Mouse (Mus musculus) hindbrain, postnatal 0 days (tissue): ENCODE results near the gene A730015C16Rik. TPM values are rescaled to one million over a fixed set of nuclear protein-coding genes. Genes with fewer than 3 reads are reported as not detected.

Experiments
- ATAC-seq: fragments of 200-750 bp; cut with Nextera tagmentation; 2 replicates; pipeline ENCODE4 v1.8.0; 2017; ENCODE audit warnings: mild to moderate bottlenecking, moderate TSS enrichment, moderate library complexity
- DNase-seq: peaks from one replicate; pipeline ENCODE4 v3.0.0-alpha.2; 2015; ENCODE audit warnings: low spot score
- H3K27ac ChIP-seq: fragments of 300-500 bp; sonication (generic); 2 replicates; pipeline ENCODE4 v1.5.1; 2014; ENCODE audit warnings: mild to moderate bottlenecking
- H3K27me3 ChIP-seq: fragments of 300-500 bp; sonication (generic); 2 replicates; pipeline ENCODE4 v1.6.1; 2014; ENCODE audit warnings: low read length, mixed read lengths; ENCODE audit not compliant: insufficient read depth
- H3K36me3 ChIP-seq: fragments of 300-500 bp; sonication (generic); 2 replicates; pipeline ENCODE4 v1.6.1; 2014; ENCODE audit warnings: low read length, mixed read lengths; ENCODE audit not compliant: insufficient read depth
- H3K4me1 ChIP-seq: fragments of 300-500 bp; sonication (generic); 2 replicates; pipeline ENCODE4 v1.6.1; 2014; ENCODE audit warnings: antibody characterized with exemption, low read length, mixed read lengths; ENCODE audit not compliant: insufficient read depth
- H3K4me2 ChIP-seq: fragments of 300-500 bp; sonication (generic); 2 replicates; pipeline ENCODE4 v1.6.1; 2014; ENCODE audit warnings: low read depth, mild to moderate bottlenecking, low read length, moderate library complexity, mixed read lengths
- H3K4me3 ChIP-seq: fragments of 300-500 bp; sonication (generic); 2 replicates; pipeline ENCODE4 v1.5.1; 2014; ENCODE audit warnings: low read length
- H3K9ac ChIP-seq: fragments of 300-500 bp; sonication (generic); replicated peaks from 2 replicates; pipeline ENCODE4 v1.6.1; 2014; ENCODE audit warnings: mild to moderate bottlenecking, low read length, moderate library complexity, mixed read lengths
- H3K9me3 ChIP-seq: fragments of 300-500 bp; sonication (generic); 2 replicates; pipeline ENCODE4 v1.6.1; 2016; ENCODE audit warnings: low read length, mixed read lengths
- CTCF ChIP-seq: IDR thresholded peaks from 2 replicates; pipeline ENCODE4 v1.5.1; 2016; ENCODE audit warnings: antibody characterized with exemption, control low read depth, low read depth
- WGBS: fragments of 180-500 bp; shearing (Covaris S2); extraction: QIAGEN DNeasy Blood & Tissue Kit; methylation state at CpG from one replicate; pipeline ENCODE4 v1.1.7; 2014; 5-methylcytosine and 5-hydroxymethylcytosine counted together
- polyA plus RNA-seq: library from polyadenylated mRNA; unstranded; fragments of >200 nt; fragmentation: Nextera tagmentation; extraction: Ambion mirVana; gene quantifications from 2 replicates; pipeline ENCODE4 v1.2.1, GENCODE M21; 2015
- total RNA-seq: library from RNA; depleted of rRNA; stranded (reverse); fragments of >200 nt; gene quantifications from 2 replicates; pipeline ENCODE4 v1.2.3, GENCODE M21; 2014; rRNA removed

A730015C16Rik gene
- total RNA-seq, result 1.4 TPM in 1 of 2 replicates, not detected in the other
- polyA plus RNA-seq, result 1.2 and 1.6 TPM in 2 replicates

GRCm38 (mm10) chr4:108848505-108848848 is at the start of gene A730015C16Rik:
A730015C16Rik (minus strand) TSS chr4:108848619.
- Histone ChIP-seq H3K27me3 (no peaks in the 10 kb centered on the region), H3K27ac (peak within 1 kb of the TSS; percentile 90), H3K4me3 (peak within 1 kb of the TSS; percentile 88), H3K4me2 (peak within 1 kb of the TSS; percentile 93), H3K36me3 (no peaks in the 10 kb centered on the region), H3K9me3 (no peaks in the 10 kb centered on the region), H3K9ac (peak within 1 kb of the TSS; percentile 82), H3K4me1 (peaks cover 12% of the 10 kb centered on the region)
- WGBS, result 9% methylated on average over 20 of the region's 20 CpGs
- ATAC-seq (peak; percentile 54), DNase-seq (peak; percentile 48)
- no peak for TF ChIP-seq CTCF

DNA sequence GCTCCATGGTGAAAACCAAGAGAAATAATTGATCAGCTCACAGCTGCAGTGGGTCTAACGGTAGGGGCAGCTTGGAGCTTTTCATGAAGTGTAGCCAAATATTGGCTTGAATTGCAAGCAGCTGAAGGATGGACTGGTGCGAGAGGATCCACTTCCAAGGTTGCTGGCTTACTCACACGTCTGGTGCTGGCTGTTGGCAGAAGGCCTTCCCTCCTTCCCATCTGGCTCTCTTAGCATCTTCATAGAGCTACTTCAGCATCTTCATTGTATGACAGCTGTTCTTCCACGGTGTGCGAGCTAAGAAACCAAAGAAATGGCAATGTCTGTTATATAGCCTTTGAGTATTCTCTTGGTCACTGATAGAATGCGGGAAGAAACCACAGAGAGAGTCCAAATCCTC is 42.5 kb upstream of the A730015C16Rik start:
- no peak for TF ChIP-seq CTCF
- Histone ChIP-seq H3K9ac (no peak overlapping the region), H3K27ac (no peak overlapping the region), H3K4me3 (no peak overlapping the region), H3K36me3 (no peaks in the 10 kb centered on the region), H3K27me3 (no peaks in the 10 kb centered on the region), H3K4me1 (no peaks in the 10 kb centered on the region), H3K4me2 (no peak overlapping the region), H3K9me3 (0 out of 2 replicates have a peak, but pooled peaks cover 3% of the 10 kb centered on the region)
- WGBS, result 64% methylated on average over 6 of the region's 6 CpGs
- no peak for DNase-seq
- no peak for ATAC-seq

- Histone ChIP-seq H3K9ac (no peak overlapping the region), H3K4me1 (no peaks in the 10 kb centered on the region), H3K9me3 (0 out of 2 replicates have a peak, but pooled peaks cover 3% of the 10 kb centered on the region), H3K36me3 (no peaks in the 10 kb centered on the region), H3K4me3 (no peak overlapping the region), H3K27ac (no peak overlapping the region), H3K27me3 (no peaks in the 10 kb centered on the region), H3K4me2 (no peak overlapping the region)
- no peak for TF ChIP-seq CTCF
- WGBS, result 91% methylated on average over 4 of the region's 4 CpGs
- no peak for ATAC-seq
- no peak for DNase-seq
Measured at GRCm38 (mm10) chr4:108887456-108887855, 39.0 kb upstream of the A730015C16Rik start.

DNA sequence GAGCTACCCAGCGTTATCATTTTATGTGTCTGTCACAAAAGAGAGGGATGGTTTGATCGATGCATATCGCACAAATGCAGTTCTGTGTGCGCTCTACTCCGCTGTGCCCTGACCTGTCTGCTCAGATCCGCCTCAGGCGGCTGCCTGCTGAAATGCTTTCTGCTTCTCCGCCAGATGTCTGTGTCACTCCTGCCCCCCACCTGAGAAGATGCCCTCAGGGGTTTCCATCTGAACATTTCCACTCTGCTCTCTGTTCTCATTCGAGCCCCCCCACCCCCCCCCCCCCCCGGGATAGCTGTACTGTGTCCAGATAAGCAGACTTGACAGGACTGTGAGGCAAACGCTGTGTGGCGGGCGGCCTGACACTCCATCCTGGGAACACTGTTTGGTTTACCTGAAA is 35.4 kb upstream of the A730015C16Rik start:
- H3K4me2 ChIP-seq, result no peak overlapping the region
- H3K9me3 ChIP-seq, result 0 out of 2 replicates have a peak, but pooled peaks cover 3% of the 10 kb centered on the region
- no peak overlapping the region for H3K9ac ChIP-seq
- no peaks in the 10 kb centered on the region for H3K36me3 ChIP-seq
- no peak for ATAC-seq
- TF ChIP-seq CTCF, result no peak
- H3K27ac ChIP-seq, result no peak overlapping the region
- DNase-seq, result peak; percentile 42
- H3K27me3 ChIP-seq, result no peaks in the 10 kb centered on the region
- peaks cover 5% of the 10 kb centered on the region; the same call in 1 of the 2 replicates for H3K4me1 ChIP-seq
- H3K4me3 ChIP-seq, result no peak overlapping the region
- WGBS, result 55% methylated on average over 13 of the region's 13 CpGs

DNA sequence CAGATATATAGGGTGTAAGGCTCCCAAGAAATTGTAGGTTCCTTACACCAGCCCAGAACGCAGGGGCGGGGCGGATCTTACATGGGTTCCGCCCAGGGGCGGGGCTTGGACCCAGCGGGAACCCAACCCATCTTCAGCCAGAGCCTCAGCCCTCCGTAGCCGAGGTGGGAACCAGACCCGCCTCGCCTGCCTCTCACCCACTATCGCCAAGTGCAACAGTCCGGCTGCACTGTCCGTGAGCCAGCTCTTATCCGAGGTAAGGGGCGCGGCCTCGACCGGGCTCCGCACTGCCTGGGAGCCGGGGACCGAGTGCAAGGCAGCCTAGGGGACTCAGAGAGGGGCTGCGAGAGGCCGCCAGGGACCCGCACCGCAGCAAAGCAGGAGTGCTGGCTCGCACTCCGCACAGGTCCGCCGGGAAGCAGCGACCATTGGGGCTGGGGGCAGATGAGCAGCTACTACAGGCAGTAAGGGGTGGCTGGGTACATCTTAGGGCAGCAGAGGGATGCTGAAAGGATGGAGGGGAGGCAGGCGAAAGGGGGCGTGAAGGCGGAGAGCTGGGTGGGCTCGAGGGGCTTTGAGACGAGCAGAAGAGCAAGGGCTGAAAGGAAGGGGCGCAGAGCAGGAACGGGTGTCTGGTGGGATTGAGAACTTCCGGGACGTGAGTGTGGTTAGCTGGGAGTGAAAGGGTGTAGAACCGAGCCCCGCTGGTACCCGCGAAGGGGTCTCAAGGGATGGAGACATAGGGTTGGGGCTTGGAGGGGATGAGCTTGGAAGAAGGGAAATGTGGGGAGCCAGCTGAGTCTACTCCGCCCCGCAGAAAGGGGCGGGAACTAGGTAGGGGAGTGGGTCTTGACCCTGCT is 30.8 kb upstream of the A730015C16Rik start, which contains the start of gene Rab3b:
TSS of gene Rab3b (plus strand) at position 101 of the 860 bp plus-strand sequence.
- Histone ChIP-seq H3K4me3 (peak within 1 kb of the TSS; percentile 79), H3K9ac (peak within 1 kb of the TSS; percentile 77), H3K9me3 (no peaks in the 10 kb centered on the region), H3K27ac (peak within 1 kb of the TSS; percentile 77), H3K36me3 (no peaks in the 10 kb centered on the region), H3K27me3 (no peaks in the 10 kb centered on the region), H3K4me1 (peaks cover 5% of the 10 kb centered on the region; the same call in 1 of the 2 replicates), H3K4me2 (peak within 1 kb of the TSS; percentile 89)
- WGBS, result 1% methylated on average over 46 of the region's 46 CpGs
- ATAC-seq (peak; percentile 88), DNase-seq (peak; percentile 86)
- TF ChIP-seq CTCF, result no peak; the same call in 1 of the 2 replicates

DNA sequence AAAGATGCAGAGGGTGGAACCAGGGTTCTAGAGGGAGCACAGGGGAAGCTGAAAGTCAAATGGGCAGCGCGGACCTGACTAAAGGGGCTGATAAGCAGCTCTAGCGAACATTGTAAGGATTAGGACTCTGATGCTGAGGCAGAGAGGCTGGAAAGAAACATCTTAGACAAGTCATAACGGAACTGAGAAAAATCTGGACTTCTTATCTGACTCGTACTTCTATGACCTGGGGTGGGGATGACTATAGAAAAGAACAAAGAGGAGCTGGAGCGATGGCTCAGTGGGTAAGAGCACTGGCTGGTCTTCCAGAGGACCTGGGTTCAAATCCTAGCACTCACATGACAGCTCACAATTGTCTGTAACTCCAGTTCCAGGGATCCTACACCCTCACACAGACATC is 29.5 kb upstream of the A730015C16Rik start:
- Histone ChIP-seq H3K4me1 (peaks cover 5% of the 10 kb centered on the region; the same call in 1 of the 2 replicates), H3K4me2 (no peak overlapping the region), H3K36me3 (no peaks in the 10 kb centered on the region), H3K9ac (no peak overlapping the region), H3K27ac (no peak overlapping the region), H3K27me3 (no peaks in the 10 kb centered on the region), H3K9me3 (no peaks in the 10 kb centered on the region), H3K4me3 (no peak overlapping the region)
- ATAC-seq, result no peak
- no peak for DNase-seq
- TF ChIP-seq CTCF, result no peak
- WGBS, result 83% methylated on average over 6 of the region's 6 CpGs
